Mouse (Mus musculus) intestine, embryonic 15.5 days (tissue): ENCODE measurements at regions not wholly inside any gene's neighbourhood (a gene's known extent, or its start where the extent isn't known, plus 50 kb on each side); places are given as distances from the start of the nearest gene placed in this dataset.

Experiments used
- ATAC-seq: fragments of 200-750 bp; cut with Nextera tagmentation; 2 replicates; pipeline ENCODE4 v1.8.0; 2017; ENCODE audit warnings: moderate TSS enrichment, moderate library complexity
- H3K27ac ChIP-seq: fragments of 300-500 bp; sonication (generic); 2 replicates; pipeline ENCODE4 v1.5.1; 2015; ENCODE audit warnings: mild to moderate bottlenecking, inconsistent platforms
- H3K27me3 ChIP-seq: fragments of 300-500 bp; sonication (generic); replicated peaks from 2 replicates; pipeline ENCODE4 v1.6.1; 2015; ENCODE audit warnings: inconsistent platforms
- H3K36me3 ChIP-seq: fragments of 300-500 bp; sonication (generic); 2 replicates; pipeline ENCODE4 v1.6.1; 2015; ENCODE audit warnings: inconsistent platforms
- H3K4me1 ChIP-seq: fragments of 300-500 bp; sonication (generic); replicated peaks from 2 replicates; pipeline ENCODE4 v1.6.1; 2015; ENCODE audit warnings: inconsistent platforms
- H3K4me2 ChIP-seq: fragments of 300-500 bp; sonication (generic); replicated peaks from 2 replicates; pipeline ENCODE4 v1.6.1; 2015; ENCODE audit warnings: mild to moderate bottlenecking, inconsistent platforms
- H3K4me3 ChIP-seq: fragments of 300-500 bp; sonication (generic); replicated peaks from 2 replicates; pipeline ENCODE4 v1.5.1; 2015; ENCODE audit warnings: inconsistent platforms
- H3K9ac ChIP-seq: fragments of 300-500 bp; sonication (generic); 2 replicates; pipeline ENCODE4 v1.6.1; 2015; ENCODE audit warnings: inconsistent platforms
- H3K9me3 ChIP-seq: fragments of 300-500 bp; sonication (generic); 2 replicates; pipeline ENCODE4 v1.6.1; 2016; ENCODE audit warnings: inconsistent platforms
- WGBS: fragments of 180-500 bp; shearing (Covaris S2); methylation state at CpG from one replicate; pipeline ENCODE4 v1.1.7; 2015; 5-methylcytosine and 5-hydroxymethylcytosine counted together

DNA sequence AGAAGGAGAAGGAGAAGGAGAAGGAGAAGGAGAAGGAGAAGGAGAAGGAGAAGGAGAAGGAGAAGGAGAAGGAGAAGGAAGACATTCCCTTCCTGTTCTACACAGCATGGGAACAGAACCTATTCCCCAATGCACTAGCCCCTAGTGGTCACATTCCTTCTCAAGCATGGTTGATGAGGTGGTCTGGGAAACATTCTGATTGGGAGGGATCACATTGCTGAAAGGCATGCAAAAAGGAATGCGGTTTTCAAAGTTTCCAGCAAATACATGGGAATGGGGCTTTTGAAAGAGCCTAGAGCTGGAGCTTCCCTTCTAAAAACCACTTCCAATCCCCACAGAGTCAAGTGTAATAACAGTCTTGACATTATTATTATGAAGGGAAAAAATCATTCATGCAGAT lies 197.5 kb downstream of the Efcab1 start:
- H3K9ac ChIP-seq, result no peak overlapping the region
- 44% methylated on average over 1 of the region's 1 CpGs for WGBS
- no peak overlapping the region for H3K4me2 ChIP-seq
- no peaks in the 10 kb centered on the region for H3K9me3 ChIP-seq
- ATAC-seq, result no peak
- no peak overlapping the region for H3K27ac ChIP-seq
- H3K36me3 ChIP-seq, result no peaks in the 10 kb centered on the region
- no peaks in the 10 kb centered on the region for H3K27me3 ChIP-seq
- H3K4me3 ChIP-seq, result no peak overlapping the region
- no peaks in the 10 kb centered on the region for H3K4me1 ChIP-seq

DNA sequence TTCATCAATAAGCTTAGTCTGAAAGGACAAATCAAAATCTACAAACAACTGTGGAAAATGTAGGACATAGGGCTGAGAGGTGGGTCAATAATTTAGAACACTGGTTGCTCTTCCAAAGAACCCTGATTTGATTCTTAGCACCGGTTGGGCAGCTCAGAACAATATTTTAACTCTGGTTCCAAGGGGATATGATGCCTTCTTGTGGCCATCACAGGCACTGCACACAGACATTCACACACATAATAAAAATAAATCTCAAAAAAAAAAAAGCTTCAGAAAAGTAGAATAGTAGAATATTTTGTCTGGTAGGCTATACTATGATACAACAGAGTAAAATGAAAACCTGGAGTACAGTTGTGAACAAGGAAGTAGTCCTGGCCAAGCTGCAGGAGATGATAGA lies 200.8 kb downstream of the Efcab1 start:
- Histone ChIP-seq H3K9me3 (no peaks in the 10 kb centered on the region), H3K4me2 (no peak overlapping the region), H3K36me3 (no peaks in the 10 kb centered on the region), H3K4me3 (no peak overlapping the region), H3K27me3 (no peaks in the 10 kb centered on the region), H3K4me1 (no peaks in the 10 kb centered on the region), H3K27ac (no peak overlapping the region), H3K9ac (no peak overlapping the region)
- ATAC-seq, result no peak
- WGBS, result 96% methylated on average over 1 of the region's 1 CpGs

- WGBS, result 63% methylated on average over 2 of the region's 2 CpGs
- Histone ChIP-seq H3K9me3 (no peaks in the 10 kb centered on the region), H3K27ac (no peak overlapping the region), H3K36me3 (no peaks in the 10 kb centered on the region), H3K9ac (no peak overlapping the region), H3K4me2 (no peak overlapping the region), H3K4me1 (peaks cover 11% of the 10 kb centered on the region; the same call in 1 of the 2 replicates), H3K4me3 (no peak overlapping the region), H3K27me3 (no peaks in the 10 kb centered on the region)
- no peak for ATAC-seq
Observed at GRCm38 (mm10) chr16:15113131-15113530, 204.1 kb upstream of the Gm21897 start.

- Histone ChIP-seq H3K9ac (no peak overlapping the region), H3K27ac (no peak overlapping the region), H3K4me2 (no peak overlapping the region), H3K36me3 (no peaks in the 10 kb centered on the region), H3K9me3 (no peaks in the 10 kb centered on the region), H3K27me3 (no peaks in the 10 kb centered on the region), H3K4me3 (no peak overlapping the region), H3K4me1 (peaks cover 11% of the 10 kb centered on the region; the same call in 1 of the 2 replicates)
- 17% methylated on average over 5 of the region's 5 CpGs for WGBS
- ATAC-seq, result 0 out of 2 replicates have a peak, but pooled peaks have one; percentile 31
Observed at GRCm38 (mm10) chr16:15113989-15114556, 203.2 kb upstream of the Gm21897 start.

DNA sequence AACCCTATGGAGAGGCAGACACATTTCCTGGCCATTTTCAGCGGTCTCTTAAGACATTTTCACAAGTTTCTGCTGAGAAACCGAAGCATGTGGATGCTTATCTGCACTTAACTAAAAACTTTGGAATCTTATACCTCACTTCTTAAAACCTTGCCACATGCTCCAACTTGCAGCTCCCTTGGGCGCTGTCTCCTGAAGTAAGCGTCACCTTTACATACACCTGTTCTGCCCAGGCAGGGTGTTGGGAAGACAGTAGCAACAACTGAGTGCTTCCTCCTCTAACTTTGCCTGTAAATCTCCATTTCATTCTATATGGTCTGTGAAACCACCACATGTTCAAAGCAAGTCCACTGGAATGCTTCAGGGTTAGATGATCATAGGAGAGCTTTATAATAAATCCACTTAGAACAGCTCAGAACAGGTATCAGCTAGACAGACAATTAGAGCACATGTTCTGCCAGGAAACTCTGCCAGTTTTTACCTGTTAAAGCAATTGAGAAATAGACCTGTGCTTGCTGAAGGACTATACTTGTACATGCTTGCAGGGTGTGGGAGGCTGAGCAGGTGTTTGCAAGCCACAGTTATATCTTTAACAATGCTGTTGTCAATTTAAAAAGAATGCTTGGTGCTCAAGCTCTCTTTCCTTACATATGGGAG lies 202.6 kb upstream of the Gm21897 start:
- no peaks in the 10 kb centered on the region for H3K27me3 ChIP-seq
- no peaks in the 10 kb centered on the region for H3K36me3 ChIP-seq
- H3K9ac ChIP-seq, result no peak overlapping the region
- no peak overlapping the region for H3K4me3 ChIP-seq
- ATAC-seq, result no peak
- whole genome bisulfite sequencing, result 42% methylated on average over 4 of the region's 4 CpGs
- peaks cover 11% of the 10 kb centered on the region; the same call in 1 of the 2 replicates for H3K4me1 ChIP-seq
- H3K9me3 ChIP-seq, result no peaks in the 10 kb centered on the region
- H3K27ac ChIP-seq, result no peak overlapping the region
- H3K4me2 ChIP-seq, result no peak overlapping the region

DNA sequence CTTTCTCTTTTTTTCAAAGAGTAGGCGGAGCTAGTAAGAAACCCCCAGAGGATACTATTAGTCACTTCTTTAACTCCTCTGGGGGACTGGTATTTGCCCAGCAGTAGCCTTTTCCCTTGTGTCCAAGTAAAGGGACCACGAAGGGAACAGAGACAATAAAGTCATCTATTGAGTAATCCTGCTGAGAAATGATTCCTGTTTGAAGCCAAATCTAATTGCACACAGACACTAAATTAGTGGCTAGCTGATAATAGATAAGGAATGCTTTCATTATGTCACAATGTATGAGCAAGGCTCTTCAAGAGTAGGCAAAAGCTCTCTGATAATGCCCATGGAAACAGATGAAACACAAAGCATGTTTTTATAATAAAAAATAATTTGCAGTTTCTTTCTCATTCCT lies 201.9 kb upstream of the Gm21897 start:
- H3K36me3 ChIP-seq, result no peaks in the 10 kb centered on the region
- no peak overlapping the region for H3K9ac ChIP-seq
- 53% methylated on average over 2 of the region's 2 CpGs for WGBS
- H3K4me1 ChIP-seq, result peaks cover 11% of the 10 kb centered on the region; the same call in 1 of the 2 replicates
- ATAC-seq, result no peak
- H3K27ac ChIP-seq, result no peak overlapping the region
- no peaks in the 10 kb centered on the region for H3K9me3 ChIP-seq
- no peak overlapping the region for H3K4me3 ChIP-seq
- no peaks in the 10 kb centered on the region for H3K27me3 ChIP-seq
- H3K4me2 ChIP-seq, result no peak overlapping the region

DNA sequence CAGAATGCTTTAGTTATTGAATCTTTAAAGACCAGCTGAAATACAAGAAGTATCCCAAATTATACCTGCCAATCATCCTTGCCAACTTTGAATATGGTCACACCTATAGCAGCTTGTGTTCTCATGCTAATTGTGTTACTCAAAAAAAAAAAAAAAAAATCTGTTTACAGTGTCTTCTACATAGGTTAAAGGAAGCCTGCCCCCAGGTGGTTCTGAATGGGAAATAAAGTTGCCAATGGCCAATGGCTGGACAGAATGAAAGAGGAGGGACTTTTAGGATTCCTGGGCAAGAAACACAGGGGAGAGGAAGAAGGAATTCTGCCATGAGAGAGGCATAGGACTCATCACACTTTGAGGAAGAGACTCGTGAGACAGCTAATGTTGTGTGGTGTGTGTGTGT lies 197.5 kb upstream of the Gm21897 start:
- no peak overlapping the region for H3K9ac ChIP-seq
- H3K4me1 ChIP-seq, result peaks cover 4% of the 10 kb centered on the region; the same call in 1 of the 2 replicates
- H3K4me2 ChIP-seq, result no peak overlapping the region
- no peak for ATAC-seq
- 74% methylated on average over 1 of the region's 1 CpGs for WGBS
- no peak overlapping the region for H3K27ac ChIP-seq
- no peaks in the 10 kb centered on the region for H3K27me3 ChIP-seq
- no peak overlapping the region for H3K4me3 ChIP-seq
- H3K9me3 ChIP-seq, result no peaks in the 10 kb centered on the region
- H3K36me3 ChIP-seq, result no peaks in the 10 kb centered on the region

GRCm38 (mm10) chr16:15128996-15129395 lies 188.3 kb upstream of the Gm21897 start:
- WGBS, result 85% methylated on average over 2 of the region's 2 CpGs
- no peak for ATAC-seq
- no peaks in the 10 kb centered on the region for H3K9me3 ChIP-seq
- H3K27me3 ChIP-seq, result no peaks in the 10 kb centered on the region
- no peaks in the 10 kb centered on the region for H3K36me3 ChIP-seq
- no peak overlapping the region for H3K4me3 ChIP-seq
- H3K4me2 ChIP-seq, result no peak overlapping the region
- H3K9ac ChIP-seq, result no peak overlapping the region
- H3K4me1 ChIP-seq, result no peaks in the 10 kb centered on the region
- no peak overlapping the region for H3K27ac ChIP-seq

DNA sequence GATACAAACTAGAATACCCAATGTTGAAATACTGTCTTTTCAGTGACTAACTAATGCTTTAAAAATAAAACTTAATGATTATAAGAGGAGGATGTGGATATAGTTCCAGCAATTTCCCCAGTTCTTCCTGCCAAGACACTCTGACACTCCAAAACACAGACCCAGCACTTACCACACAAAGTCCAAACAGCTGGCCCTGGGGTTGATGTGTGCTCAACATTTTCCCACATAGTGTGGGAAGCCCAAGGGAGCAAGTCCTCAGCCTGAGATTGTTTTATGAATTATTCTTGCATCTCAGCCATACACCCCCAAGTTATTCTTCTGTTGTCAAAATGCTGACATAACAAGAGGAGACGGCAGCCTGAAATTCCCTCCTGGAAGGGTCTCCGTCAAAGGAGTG lies 187.5 kb upstream of the Gm21897 start:
- no peaks in the 10 kb centered on the region for H3K4me1 ChIP-seq
- H3K9me3 ChIP-seq, result no peaks in the 10 kb centered on the region
- WGBS, result 81% methylated on average over 2 of the region's 2 CpGs
- ATAC-seq, result no peak
- H3K36me3 ChIP-seq, result no peaks in the 10 kb centered on the region
- H3K9ac ChIP-seq, result no peak overlapping the region
- no peaks in the 10 kb centered on the region for H3K27me3 ChIP-seq
- no peak overlapping the region for H3K27ac ChIP-seq
- no peak overlapping the region for H3K4me2 ChIP-seq
- no peak overlapping the region for H3K4me3 ChIP-seq

DNA sequence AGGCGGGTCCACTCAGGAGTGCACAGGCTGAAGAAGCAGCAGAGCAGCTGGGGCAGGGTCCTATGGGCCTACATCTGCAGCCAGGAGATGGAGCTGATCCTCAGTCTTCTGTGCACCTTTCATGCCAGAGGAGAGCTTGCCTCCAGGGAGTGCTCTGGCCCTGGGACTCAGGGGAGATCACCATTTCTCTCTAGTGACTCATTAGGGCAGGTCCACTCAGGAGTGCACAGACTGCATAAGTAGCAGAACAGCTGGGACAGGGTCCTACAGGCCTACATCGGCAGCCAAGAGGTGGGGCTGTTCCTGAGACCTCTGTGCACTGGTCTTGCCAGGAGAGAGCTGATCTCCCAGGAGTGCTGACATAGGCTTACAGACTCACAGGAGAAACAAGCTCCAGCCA lies 159.4 kb upstream of the Gm21897 start:
- Histone ChIP-seq H3K36me3 (no peaks in the 10 kb centered on the region), H3K4me3 (no peak overlapping the region), H3K9ac (no peak overlapping the region), H3K27ac (no peak overlapping the region), H3K4me2 (no peak overlapping the region), H3K9me3 (no peaks in the 10 kb centered on the region), H3K4me1 (no peaks in the 10 kb centered on the region), H3K27me3 (no peaks in the 10 kb centered on the region)
- no peak for ATAC-seq
- WGBS, result 85% methylated on average over 2 of the region's 2 CpGs

DNA sequence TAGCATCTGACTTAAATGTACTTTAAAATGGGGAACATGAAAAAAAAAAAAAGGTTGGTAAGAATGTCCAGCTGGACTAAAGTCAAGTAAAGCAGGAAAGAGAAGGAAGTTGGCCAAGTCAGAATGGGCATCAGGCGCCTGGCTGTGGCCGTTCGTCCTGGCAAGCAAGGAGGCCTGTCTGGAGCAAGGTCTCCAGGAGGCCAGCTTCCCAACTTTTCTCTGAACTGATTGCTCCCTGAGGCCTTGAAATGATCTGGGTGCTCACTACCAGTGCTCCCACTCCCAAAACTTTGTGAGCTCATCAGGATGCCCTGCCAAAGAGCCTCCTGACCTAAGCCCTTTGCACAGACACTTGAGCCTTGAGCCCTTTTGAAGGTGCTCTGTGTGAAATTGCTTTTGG lies 141.7 kb upstream of the Gm21897 start:
- Histone ChIP-seq H3K4me2 (no peak overlapping the region), H3K9ac (no peak overlapping the region), H3K4me3 (no peak overlapping the region), H3K9me3 (no peaks in the 10 kb centered on the region), H3K27me3 (no peaks in the 10 kb centered on the region), H3K27ac (no peak overlapping the region), H3K4me1 (no peaks in the 10 kb centered on the region), H3K36me3 (no peaks in the 10 kb centered on the region)
- 85% methylated on average over 3 of the region's 3 CpGs for WGBS
- ATAC-seq, result no peak

DNA sequence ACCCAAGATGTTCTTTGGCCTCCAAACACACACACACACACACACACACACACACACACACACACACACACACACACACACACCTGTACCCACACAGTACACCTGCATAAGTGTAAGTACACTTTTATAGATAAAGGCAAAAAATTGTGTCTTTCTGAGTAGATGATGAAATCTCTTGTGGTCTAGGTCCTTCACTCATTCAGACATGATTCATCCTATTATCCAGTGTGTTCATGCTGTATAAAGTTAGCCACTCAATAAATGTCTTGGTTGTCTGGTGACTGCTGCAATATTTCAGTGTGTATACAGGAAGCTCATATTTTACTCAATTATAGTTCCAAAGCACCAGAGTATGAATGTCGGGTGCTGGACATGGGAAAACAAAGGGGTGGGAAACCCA lies 131.5 kb upstream of the Gm21897 start:
- H3K4me3 ChIP-seq, result no peak overlapping the region

More for the DNA sequence above, 131.5 kb upstream of the Gm21897 start:
- 81% methylated on average over 1 of the region's 1 CpGs for WGBS
- Histone ChIP-seq H3K27me3 (no peaks in the 10 kb centered on the region), H3K9me3 (no peaks in the 10 kb centered on the region), H3K27ac (no peak overlapping the region), H3K4me1 (no peaks in the 10 kb centered on the region), H3K4me2 (no peak overlapping the region), H3K9ac (no peak overlapping the region), H3K36me3 (no peaks in the 10 kb centered on the region)
- ATAC-seq, result no peak
